Mouse (Mus musculus): ENCODE results near the gene Nacc1. TPM values are rescaled to one million over a fixed set of nuclear protein-coding genes. Genes with fewer than 3 reads are reported as not detected.
A peak's percentile ranks its signal among the peaks of the same experiment; 100 is the strongest.

Nacc1 gene
- polyA plus RNA-seq, 1 experiment from 2014 or later, result 13.0 TPM

DNA sequence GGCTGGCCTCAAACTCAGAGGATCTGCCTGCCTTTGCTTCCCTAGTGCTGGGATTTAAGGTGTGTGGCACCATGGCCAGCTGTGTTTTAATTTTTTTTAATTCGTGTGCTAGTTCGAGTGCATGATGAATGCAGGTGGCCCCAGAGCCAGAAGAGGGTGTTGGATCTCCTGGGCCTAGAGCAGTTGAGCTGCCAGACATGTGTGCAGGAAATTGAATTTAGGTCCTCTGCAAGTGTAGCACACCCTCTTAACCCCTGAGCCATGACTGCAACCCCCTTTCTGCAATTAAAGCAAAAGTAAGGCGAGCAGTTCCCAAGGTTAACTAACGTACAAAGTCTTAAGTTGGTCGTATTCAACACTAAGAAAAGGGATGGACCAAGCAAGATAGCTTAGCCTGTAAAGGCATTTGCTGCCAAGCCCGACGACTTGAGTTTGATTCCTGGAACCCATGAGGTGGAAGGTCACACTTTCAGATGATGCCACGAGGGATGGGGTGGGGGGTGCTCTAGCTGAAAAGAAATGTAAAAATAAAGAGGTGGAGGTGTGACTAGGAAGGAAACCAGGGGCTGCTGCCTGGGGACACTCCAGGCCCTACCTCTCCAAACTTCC, 49.6 kb downstream of the Nacc1 start:
- WGBS, result 38% methylated on average over 8 of the region's 8 CpGs
- ATAC-seq, result no peak
- peak overlapping the region; percentile 89 for H3K4me2 ChIP-seq (ENCODE audit: low read length)
- peaks cover 4% of the 10 kb centered on the region; the same call in 1 of the 2 replicates for H3K36me3 ChIP-seq (ENCODE audit: control insufficient read depth, insufficient read depth, low read length)
- H3K9ac ChIP-seq (ENCODE audit: low read depth, low read length), result peak overlapping the region; percentile 74
- peaks cover 16% of the 10 kb centered on the region for H3K4me1 ChIP-seq (ENCODE audit: control insufficient read depth, insufficient read depth, low read length)
- H3K9me3 ChIP-seq (replicated peaks; ENCODE audit: control insufficient read depth, low read length, poor library complexity, severe bottlenecking), result no peaks in the 10 kb centered on the region
- peak overlapping the region; percentile 40 for H3K4me3 ChIP-seq (ENCODE audit: low read depth, low read length)
- no peak overlapping the region for H3K27ac ChIP-seq (ENCODE audit: low read length)
- no peaks in the 10 kb centered on the region for H3K27me3 ChIP-seq (ENCODE audit: control insufficient read depth, insufficient read depth, low read depth, low read length)

DNA sequence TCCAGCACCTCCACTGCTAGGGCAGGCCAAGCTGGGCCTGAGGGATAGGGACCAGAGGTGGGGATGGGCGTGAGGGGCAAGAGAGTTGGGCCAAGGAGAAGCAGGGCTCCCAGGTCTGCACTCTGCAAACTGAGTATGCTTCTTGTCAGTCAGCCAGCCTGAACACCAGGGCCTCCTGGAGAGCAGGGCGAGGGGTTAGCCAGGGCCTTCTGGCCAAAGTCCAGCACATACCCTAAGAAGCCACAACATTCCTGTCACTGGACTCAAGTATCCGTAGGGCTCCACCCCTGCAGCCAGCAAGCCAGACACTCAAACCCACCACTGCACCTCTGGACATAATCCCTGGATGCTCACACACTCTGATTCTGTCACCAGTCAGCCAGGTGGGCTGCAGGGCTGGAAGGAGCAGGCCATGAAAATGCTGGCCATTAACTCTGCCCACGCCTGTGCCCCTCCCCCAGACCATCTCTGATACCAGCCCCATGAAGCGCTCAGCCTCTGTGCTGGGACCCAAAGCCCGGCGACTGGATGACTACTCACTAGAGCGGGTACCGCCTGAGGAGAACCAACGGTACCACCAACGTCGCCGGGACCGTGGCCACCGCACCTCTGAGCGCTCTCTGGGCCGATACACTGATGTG, 51.5 kb downstream of the Nacc1 start:
- 89% methylated on average over 17 of the region's 17 CpGs for WGBS
- Histone ChIP-seq H3K9ac (ENCODE audit: low read depth, low read length) (no peak overlapping the region), H3K27ac (ENCODE audit: low read length) (no peak overlapping the region)

DNA sequence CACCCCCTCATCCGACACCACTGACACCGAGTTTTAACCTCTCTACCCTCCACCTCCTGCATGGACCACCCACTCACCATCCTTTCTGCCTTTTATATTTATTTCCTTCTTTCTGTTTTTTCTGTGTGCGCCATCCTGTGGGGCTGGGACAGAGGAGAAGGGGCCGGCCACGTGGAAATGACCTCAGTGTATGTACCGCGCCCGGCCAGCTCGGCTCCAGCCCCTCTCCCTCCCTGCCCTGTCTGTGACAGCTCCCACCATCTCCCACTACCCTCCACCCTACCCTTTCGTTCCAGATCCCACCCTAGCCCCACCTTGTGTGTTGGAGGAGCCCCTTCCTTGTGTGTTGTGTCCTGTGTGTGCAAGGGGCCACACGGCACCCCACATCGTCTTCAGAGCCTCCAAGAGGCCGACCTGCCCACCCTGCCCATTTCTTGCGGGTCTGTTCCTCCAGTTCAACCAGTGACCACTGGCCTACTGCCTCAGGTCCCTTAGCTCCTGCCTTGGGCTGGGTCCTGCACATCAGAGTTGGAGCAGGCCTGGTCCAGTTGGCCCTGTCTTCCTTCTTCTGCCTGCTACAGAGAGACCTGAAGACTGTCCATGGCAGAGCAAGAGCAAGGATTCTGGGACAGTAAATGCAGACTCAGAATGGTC, 52.1 kb downstream of the Nacc1 start:
- ATAC-seq, result no peak
- Histone ChIP-seq H3K4me1 (ENCODE audit: control insufficient read depth, insufficient read depth, low read length) (peaks cover 16% of the 10 kb centered on the region), H3K9me3 (replicated peaks; ENCODE audit: control insufficient read depth, low read length, poor library complexity, severe bottlenecking) (no peaks in the 10 kb centered on the region), H3K27ac (ENCODE audit: low read length) (peak overlapping the region; percentile 54; the same call in 1 of the 2 replicates), H3K4me2 (ENCODE audit: low read length) (no peak overlapping the region), H3K4me3 (ENCODE audit: low read depth, low read length) (no peak overlapping the region), H3K27me3 (ENCODE audit: control insufficient read depth, insufficient read depth, low read depth, low read length) (no peaks in the 10 kb centered on the region), H3K9ac (ENCODE audit: low read depth, low read length) (0 out of 2 replicates have a peak overlapping the region, but pooled peaks have one; percentile 51), H3K36me3 (ENCODE audit: control insufficient read depth, insufficient read depth, low read length) (peaks cover 4% of the 10 kb centered on the region; the same call in 1 of the 2 replicates)
- whole genome bisulfite sequencing, result 61% methylated on average over 13 of the region's 14 CpGs

More for the DNA sequence above, 51.5 kb downstream of the Nacc1 start:
- Histone ChIP-seq H3K4me2 (ENCODE audit: low read length) (no peak overlapping the region), H3K4me3 (ENCODE audit: low read depth, low read length) (no peak overlapping the region), H3K27me3 (ENCODE audit: control insufficient read depth, insufficient read depth, low read depth, low read length) (no peaks in the 10 kb centered on the region), H3K9me3 (replicated peaks; ENCODE audit: control insufficient read depth, low read length, poor library complexity, severe bottlenecking) (no peaks in the 10 kb centered on the region), H3K36me3 (ENCODE audit: control insufficient read depth, insufficient read depth, low read length) (peaks cover 4% of the 10 kb centered on the region; the same call in 1 of the 2 replicates), H3K4me1 (ENCODE audit: control insufficient read depth, insufficient read depth, low read length) (peaks cover 16% of the 10 kb centered on the region)
- ATAC-seq, result no peak

DNA sequence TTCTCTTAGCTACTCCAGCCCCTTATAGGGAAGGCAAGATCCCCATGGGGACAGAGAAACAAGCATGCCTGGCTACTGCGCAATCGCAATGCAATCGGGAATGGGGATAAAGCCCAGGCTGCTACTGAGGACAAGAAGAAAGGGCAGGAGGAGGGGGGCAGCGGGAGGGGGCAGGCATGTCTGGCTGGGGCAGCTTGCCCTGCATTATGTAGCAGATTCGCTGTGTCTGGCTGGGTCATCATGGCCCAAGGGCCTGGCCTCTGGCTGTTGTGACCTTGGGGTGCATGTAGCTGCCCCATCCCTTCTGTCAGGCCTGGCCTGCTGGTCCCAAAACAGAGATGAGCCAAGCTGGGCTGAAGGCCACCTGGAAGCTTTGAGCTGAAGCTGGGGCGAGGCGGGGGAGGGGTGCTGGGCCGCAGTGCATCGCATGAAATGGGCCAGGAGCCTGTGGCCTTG, 52.8 kb downstream of the Nacc1 start:
- no peak for ATAC-seq
- no peaks in the 10 kb centered on the region for H3K27me3 ChIP-seq (ENCODE audit: control insufficient read depth, insufficient read depth, low read depth, low read length)
- peak overlapping the region; percentile 51; the same call in 1 of the 2 replicates for H3K9ac ChIP-seq (ENCODE audit: low read depth, low read length)
- H3K36me3 ChIP-seq (ENCODE audit: control insufficient read depth, insufficient read depth, low read length), result peaks cover 8% of the 10 kb centered on the region; the same call in 1 of the 2 replicates
- no peak overlapping the region for H3K4me3 ChIP-seq (ENCODE audit: low read depth, low read length)
- H3K4me2 ChIP-seq (ENCODE audit: low read length), result no peak overlapping the region
- H3K9me3 ChIP-seq (replicated peaks; ENCODE audit: control insufficient read depth, low read length, poor library complexity, severe bottlenecking), result no peaks in the 10 kb centered on the region
- 21% methylated on average over 9 of the region's 9 CpGs for WGBS
- H3K4me1 ChIP-seq (ENCODE audit: control insufficient read depth, insufficient read depth, low read length), result peaks cover 13% of the 10 kb centered on the region
- H3K27ac ChIP-seq (ENCODE audit: low read length), result peak overlapping the region; percentile 54

DNA sequence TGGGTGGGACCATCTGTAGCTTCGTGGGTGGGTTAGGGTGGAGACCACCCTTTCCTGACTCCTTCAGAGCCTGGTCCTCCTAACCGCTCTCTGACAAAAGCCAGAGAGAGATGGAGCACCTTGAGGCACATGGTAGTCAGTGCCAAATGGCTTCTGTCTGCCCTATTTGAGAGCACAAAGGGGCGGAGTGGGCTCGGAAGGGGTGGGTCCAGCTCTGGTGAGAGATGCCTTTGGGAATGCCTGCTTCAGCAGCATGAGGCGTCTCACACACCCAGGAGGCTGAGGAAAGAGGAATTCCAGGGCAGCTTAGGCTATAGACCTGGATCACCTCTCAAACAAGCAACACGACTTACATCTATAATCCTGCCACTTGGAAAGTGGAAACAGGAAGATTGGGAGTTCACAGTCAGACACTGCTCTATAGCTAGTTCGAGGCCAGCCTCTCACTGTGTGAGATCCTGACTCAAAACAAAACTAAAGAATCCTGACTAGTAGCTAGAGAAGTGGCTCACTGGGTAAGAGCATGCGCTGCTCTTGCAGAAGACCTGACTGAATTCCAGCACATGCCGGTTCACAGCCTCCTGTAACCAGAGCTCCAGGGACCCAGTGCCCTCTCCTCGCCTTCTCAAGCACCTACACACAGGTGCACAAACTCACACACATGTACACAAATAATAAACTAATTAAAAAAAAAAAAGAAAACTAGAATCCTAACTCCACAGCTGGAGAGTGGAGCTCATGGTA, 53.6 kb downstream of the Nacc1 start:
- H3K27ac ChIP-seq (ENCODE audit: low read length), result peak overlapping the region; percentile 54; the same call in 1 of the 2 replicates

DNA sequence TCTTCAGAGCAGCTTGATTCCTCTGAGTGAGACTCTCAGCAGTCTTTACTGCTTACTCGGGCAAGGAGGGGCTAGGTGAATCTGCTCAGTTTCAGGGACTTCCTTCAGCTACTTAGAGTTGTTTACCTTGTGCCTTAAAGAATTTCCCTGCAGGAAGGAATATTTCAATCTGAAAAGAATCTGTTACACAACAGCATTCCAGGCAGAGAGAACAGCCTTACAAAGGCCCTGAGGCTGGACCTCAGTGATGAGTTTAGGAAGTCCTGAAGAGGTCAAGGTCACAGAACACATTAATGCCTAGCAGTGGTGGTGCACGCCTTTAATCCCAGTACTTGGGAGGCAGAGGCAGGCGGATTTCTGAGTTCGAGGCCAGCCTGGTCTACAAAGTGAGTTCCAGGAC, 55.8 kb downstream of the Nacc1 start:
- Histone ChIP-seq H3K4me1 (ENCODE audit: control insufficient read depth, insufficient read depth, low read length) (peaks cover 10% of the 10 kb centered on the region), H3K27ac (ENCODE audit: low read length) (no peak overlapping the region), H3K9me3 (replicated peaks; ENCODE audit: control insufficient read depth, low read length, poor library complexity, severe bottlenecking) (no peaks in the 10 kb centered on the region), H3K36me3 (ENCODE audit: control insufficient read depth, insufficient read depth, low read length) (peaks cover 11% of the 10 kb centered on the region; the same call in 1 of the 2 replicates), H3K9ac (ENCODE audit: low read depth, low read length) (no peak overlapping the region), H3K27me3 (ENCODE audit: control insufficient read depth, insufficient read depth, low read depth, low read length) (no peaks in the 10 kb centered on the region), H3K4me2 (ENCODE audit: low read length) (no peak overlapping the region), H3K4me3 (ENCODE audit: low read depth, low read length) (no peak overlapping the region)
- WGBS, result 95% methylated on average over 4 of the region's 4 CpGs
- ATAC-seq, result no peak

More for the DNA sequence above, 53.6 kb downstream of the Nacc1 start:
- no peak overlapping the region for H3K4me2 ChIP-seq (ENCODE audit: low read length)
- no peak overlapping the region for H3K4me3 ChIP-seq (ENCODE audit: low read depth, low read length)
- no peaks in the 10 kb centered on the region for H3K27me3 ChIP-seq (ENCODE audit: control insufficient read depth, insufficient read depth, low read depth, low read length)
- H3K36me3 ChIP-seq (ENCODE audit: control insufficient read depth, insufficient read depth, low read length), result peaks cover 11% of the 10 kb centered on the region; the same call in 1 of the 2 replicates
- no peak overlapping the region for H3K9ac ChIP-seq (ENCODE audit: low read depth, low read length)
- H3K4me1 ChIP-seq (ENCODE audit: control insufficient read depth, insufficient read depth, low read length), result peaks cover 13% of the 10 kb centered on the region
- no peaks in the 10 kb centered on the region for H3K9me3 ChIP-seq (replicated peaks; ENCODE audit: control insufficient read depth, low read length, poor library complexity, severe bottlenecking)
- ATAC-seq, result no peak
- WGBS, result 50% methylated on average over 10 of the region's 10 CpGs

DNA sequence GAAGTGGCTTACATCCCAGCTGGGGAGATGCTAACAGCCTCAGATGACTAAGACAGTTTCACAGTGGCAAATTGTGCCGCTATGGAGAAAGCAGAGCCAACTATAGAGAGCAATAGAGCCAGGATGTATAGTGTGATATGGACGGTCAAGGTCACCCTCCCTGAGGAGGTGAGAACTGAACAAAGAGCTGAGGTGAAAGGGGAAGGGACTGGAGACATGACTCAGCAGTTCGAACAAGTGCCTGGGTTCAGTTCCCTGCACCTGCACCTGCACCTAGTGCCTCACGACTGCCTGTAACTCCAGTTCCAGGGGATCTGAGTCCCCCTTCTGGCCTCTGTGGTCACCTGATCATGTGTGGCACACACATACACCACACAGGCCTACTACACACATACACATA, 57.5 kb downstream of the Nacc1 start:
- no peak for ATAC-seq
- Histone ChIP-seq H3K9ac (ENCODE audit: low read depth, low read length) (no peak overlapping the region), H3K4me1 (ENCODE audit: control insufficient read depth, insufficient read depth, low read length) (peaks cover 8% of the 10 kb centered on the region), H3K4me3 (ENCODE audit: low read depth, low read length) (no peak overlapping the region), H3K36me3 (ENCODE audit: control insufficient read depth, insufficient read depth, low read length) (peaks cover 11% of the 10 kb centered on the region; the same call in 1 of the 2 replicates), H3K27ac (ENCODE audit: low read length) (no peak overlapping the region), H3K9me3 (replicated peaks; ENCODE audit: control insufficient read depth, low read length, poor library complexity, severe bottlenecking) (no peaks in the 10 kb centered on the region), H3K27me3 (ENCODE audit: control insufficient read depth, insufficient read depth, low read depth, low read length) (no peaks in the 10 kb centered on the region), H3K4me2 (ENCODE audit: low read length) (no peak overlapping the region)
- WGBS, result 83% methylated on average over 4 of the region's 4 CpGs

DNA sequence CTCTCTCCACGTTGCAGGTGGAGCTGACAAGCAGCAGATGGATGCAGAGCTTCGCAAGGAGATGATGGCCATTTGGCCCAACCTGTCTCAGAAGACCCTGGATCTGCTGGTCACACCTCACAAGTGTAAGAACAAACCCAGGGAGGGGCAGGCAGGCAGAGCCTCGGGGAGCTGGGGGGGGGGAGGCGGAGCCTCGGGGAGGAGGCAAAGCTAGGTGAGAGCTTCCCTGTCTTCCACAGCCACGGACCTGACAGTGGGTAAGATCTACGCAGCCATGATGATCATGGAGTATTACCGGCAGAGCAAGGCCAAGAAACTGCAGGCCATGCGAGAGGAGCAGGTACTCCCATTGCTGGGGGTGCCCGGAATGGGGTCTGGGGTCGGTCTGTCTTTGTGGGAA, 58.1 kb downstream of the Nacc1 start:
- no peak overlapping the region for H3K4me2 ChIP-seq (ENCODE audit: low read length)
- no peak overlapping the region for H3K9ac ChIP-seq (ENCODE audit: low read depth, low read length)
- ATAC-seq, result no peak
- no peak overlapping the region for H3K4me3 ChIP-seq (ENCODE audit: low read depth, low read length)
- no peaks in the 10 kb centered on the region for H3K9me3 ChIP-seq (replicated peaks; ENCODE audit: control insufficient read depth, low read length, poor library complexity, severe bottlenecking)
- H3K36me3 ChIP-seq (ENCODE audit: control insufficient read depth, insufficient read depth, low read length), result peaks cover 11% of the 10 kb centered on the region; the same call in 1 of the 2 replicates
- 82% methylated on average over 11 of the region's 11 CpGs for WGBS
- peaks cover 3% of the 10 kb centered on the region; the same call in 1 of the 2 replicates for H3K4me1 ChIP-seq (ENCODE audit: control insufficient read depth, insufficient read depth, low read length)
- no peaks in the 10 kb centered on the region for H3K27me3 ChIP-seq (ENCODE audit: control insufficient read depth, insufficient read depth, low read depth, low read length)
- H3K27ac ChIP-seq (ENCODE audit: low read length), result no peak overlapping the region

All from midbrain, embryonic 16.5 days (tissue).